Mouse (Mus musculus) T-helper 17 cell (primary cell): ENCODE measurements at regions not wholly inside any gene's neighbourhood (a gene's known extent, or its start where the extent isn't known, plus 50 kb on each side); places are given as distances from the start of the nearest gene placed in this dataset.
"Not testable (repeated sequence)": the region's sequence is repeated elsewhere in the genome, so short reads cannot be mapped to it uniquely, and the experiment has no call there.

Source experiments
- in situ Hi-C, 2 experiments: fragments of 300-600 bp; cut with MboI, MseI; formaldehyde crosslinking; loops; 1 replicate in 1 of 2; 2 replicates in 1 of 2; pipeline ENCODE4 v1.15.1; 2025; ENCODE audit warnings: high pct_unique_total_duplicates in 2 of 2

GRCm38 (mm10) chr6:89052758-89053460, 150.9 kb downstream of the Tpra1 start:
- in situ Hi-C loops, result no loop called here

GRCm38 (mm10) chr6:89054060-89054459, 152.0 kb downstream of the Tpra1 start:
- in situ Hi-C loops, result no loop called here

- in situ Hi-C loops, result no loop called here
Measured at GRCm38 (mm10) chr6:89059431-89059975, 157.5 kb downstream of the Tpra1 start.

GRCm38 (mm10) chr6:89064977-89065580, 163.0 kb downstream of the Tpra1 start:
- in situ Hi-C loops, result no loop called here

- in situ Hi-C loops, result no loop called here
Measured at GRCm38 (mm10) chr6:89066588-89066987, 164.5 kb downstream of the Tpra1 start.

GRCm38 (mm10) chr6:89068286-89068685, 166.2 kb downstream of the Tpra1 start:
- in situ Hi-C loops, result no loop called here

GRCm38 (mm10) chr6:89069108-89069507, 167.1 kb downstream of the Tpra1 start:
- in situ Hi-C loops, result no loop called here

GRCm38 (mm10) chr6:89070011-89070410, 168.0 kb downstream of the Tpra1 start:
- in situ Hi-C loops, result no loop called here

- in situ Hi-C loops, result no loop called here
Measured at GRCm38 (mm10) chr6:89071766-89072165, 169.7 kb downstream of the Tpra1 start.

GRCm38 (mm10) chr6:89072569-89072968, 170.5 kb downstream of the Tpra1 start:
- in situ Hi-C loops, result no loop called here

- in situ Hi-C loops, result no loop called here
Measured at GRCm38 (mm10) chr6:89081624-89082300, 179.7 kb downstream of the Tpra1 start.

- in situ Hi-C loops, result no loop called here
Measured at GRCm38 (mm10) chr6:89084437-89084836, 182.4 kb downstream of the Tpra1 start.

GRCm38 (mm10) chr6:89085151-89085550, 183.1 kb downstream of the Tpra1 start:
- in situ Hi-C loops, result no loop called here

- in situ Hi-C loops, result no loop called here
Measured at GRCm38 (mm10) chr6:89087620-89088019, 185.6 kb downstream of the Tpra1 start.

- in situ Hi-C loops, result no loop called here
Measured at GRCm38 (mm10) chr6:89090096-89090495, 188.0 kb downstream of the Tpra1 start.

GRCm38 (mm10) chr6:89095911-89096310, 193.9 kb downstream of the Tpra1 start:
- in situ Hi-C loops, result no loop called here

GRCm38 (mm10) chr6:89097531-89097930, 195.5 kb downstream of the Tpra1 start:
- in situ Hi-C loops, result no loop called here

- in situ Hi-C loops, result no loop called here
Measured at GRCm38 (mm10) chr6:89119241-89119640, 217.2 kb downstream of the Tpra1 start.

- in situ Hi-C loops, result no loop called here
Measured at GRCm38 (mm10) chr6:89121023-89121745, 219.1 kb downstream of the Tpra1 start.

GRCm38 (mm10) chr6:89121746-89122070, 219.7 kb downstream of the Tpra1 start:
- in situ Hi-C loops, result no loop called here

GRCm38 (mm10) chr6:89125916-89126315, 223.9 kb downstream of the Tpra1 start:
- in situ Hi-C loops, result no loop called here

GRCm38 (mm10) chr6:89128141-89128540, 226.1 kb downstream of the Tpra1 start:
- in situ Hi-C loops, result not testable (repeated sequence)
